Mouse (Mus musculus) heart, embryonic 11.5 days (tissue): ENCODE data around the gene Lonp2. TPM values are rescaled to one million over a fixed set of nuclear protein-coding genes. Genes with fewer than 3 reads are reported as not detected.

Source experiments
- ATAC-seq: fragments of 200-750 bp; cut with Nextera tagmentation; replicated peaks from 2 replicates; pipeline ENCODE4 v1.8.0; 2017; ENCODE audit warnings: moderate library complexity; ENCODE audit not compliant: insufficient number of reproducible peaks, low FRiP score, low TSS enrichment
- H3K27ac ChIP-seq: fragments of 300-500 bp; sonication (generic); 2 replicates; pipeline ENCODE4 v1.5.1; 2014; ENCODE audit warnings: mild to moderate bottlenecking, low read depth, low read length
- H3K27me3 ChIP-seq: fragments of 300-500 bp; sonication (generic); 2 replicates; pipeline ENCODE4 v1.6.1; 2014; ENCODE audit warnings: mild to moderate bottlenecking, low read length, mixed read lengths; ENCODE audit not compliant: control insufficient read depth, insufficient read depth
- H3K36me3 ChIP-seq: fragments of 300-500 bp; sonication (generic); 2 replicates; pipeline ENCODE4 v1.6.1; 2014; ENCODE audit warnings: mild to moderate bottlenecking, low read length, moderate library complexity, mixed read lengths; ENCODE audit not compliant: control insufficient read depth, insufficient read depth
- H3K4me1 ChIP-seq: fragments of 300-500 bp; sonication (generic); 2 replicates; pipeline ENCODE4 v1.6.1; 2014; ENCODE audit warnings: low read length; ENCODE audit not compliant: control insufficient read depth, insufficient read depth
- H3K4me2 ChIP-seq: fragments of 300-500 bp; sonication (generic); 2 replicates; pipeline ENCODE4 v1.6.1; 2014; ENCODE audit warnings: mild to moderate bottlenecking, moderate library complexity
- H3K4me3 ChIP-seq: fragments of 300-500 bp; sonication (generic); 2 replicates; pipeline ENCODE4 v1.5.1; 2014; ENCODE audit warnings: low read depth, low read length
- H3K9ac ChIP-seq: fragments of 300-500 bp; sonication (generic); 2 replicates; pipeline ENCODE4 v1.6.1; 2014; ENCODE audit warnings: mild to moderate bottlenecking, low read depth, low read length, moderate library complexity
- H3K9me3 ChIP-seq: fragments of 300-500 bp; sonication (generic); replicated peaks from 2 replicates; pipeline ENCODE4 v1.6.1; 2016; ENCODE audit warnings: low read length; ENCODE audit not compliant: control insufficient read depth
- WGBS: fragments of 180-500 bp; shearing (Covaris S2); extraction: QIAGEN DNeasy Blood & Tissue Kit; methylation state at CpG from one replicate; pipeline ENCODE4 v1.1.7; 2014; ENCODE audit not compliant: insufficient replicate concordance; 5-methylcytosine and 5-hydroxymethylcytosine counted together
- polyA plus RNA-seq: library from polyadenylated mRNA; unstranded; fragments of >200 nt; fragmentation: Nextera tagmentation; extraction: Ambion mirVana; gene quantifications from 2 replicates; pipeline ENCODE4 v1.2.1, GENCODE M21; 2014

Lonp2 gene
- polyA plus RNA-seq, 1 experiment from 2014 or later = 53.2 TPM

DNA sequence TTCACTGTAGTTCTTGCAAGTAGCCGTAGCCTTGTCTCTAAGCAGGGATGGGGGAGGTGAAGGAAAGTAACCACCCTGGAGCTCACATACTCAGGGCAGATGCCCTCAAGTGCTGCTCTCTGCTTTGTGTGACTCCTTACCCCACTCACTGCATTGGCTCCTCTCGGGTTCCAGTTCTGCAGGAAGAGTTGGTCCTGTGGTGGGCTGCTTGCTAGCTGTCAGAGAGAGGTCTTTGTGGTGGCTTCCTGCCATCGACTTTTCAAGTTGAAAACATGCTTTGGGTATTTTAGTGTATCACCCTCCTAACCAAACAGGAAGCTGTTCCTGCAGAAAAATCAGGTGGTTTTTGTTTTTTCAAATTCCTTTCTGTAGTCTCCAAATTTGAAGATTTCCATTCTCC, 62.8 kb downstream of the Lonp2 start:
- Histone ChIP-seq H3K27me3 (no peaks in the 10 kb centered on the region), H3K36me3 (no peaks in the 10 kb centered on the region; the same call in 1 of the 2 replicates), H3K27ac (no peak overlapping the region), H3K9ac (no peak overlapping the region), H3K4me2 (no peak overlapping the region), H3K4me1 (no peaks in the 10 kb centered on the region), H3K4me3 (no peak overlapping the region), H3K9me3 (no peaks in the 10 kb centered on the region)
- WGBS = 71% methylated on average over 3 of the region's 3 CpGs
- ATAC-seq = no peak

DNA sequence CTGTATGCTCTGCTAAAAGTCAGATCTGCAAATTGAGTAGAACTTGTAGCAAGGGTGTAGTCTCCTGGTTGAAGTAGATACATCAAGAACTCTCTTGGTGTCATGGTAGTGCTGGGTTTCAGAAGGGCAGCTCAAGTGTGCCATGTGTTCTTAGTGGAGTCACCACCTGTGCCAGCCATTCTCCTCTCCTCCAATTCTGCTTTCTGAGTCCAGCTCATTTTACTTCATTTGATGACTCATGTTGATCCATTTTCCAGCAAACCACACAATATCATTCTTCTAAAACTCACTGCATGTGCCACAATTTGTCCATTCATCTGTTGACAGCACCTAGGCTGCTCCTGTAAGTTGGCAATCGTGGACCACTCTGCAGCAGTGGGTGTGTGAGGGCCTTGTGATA, 68.3 kb downstream of the Lonp2 start:
- no peak overlapping the region for H3K9ac ChIP-seq
- H3K27ac ChIP-seq = no peak overlapping the region
- H3K9me3 ChIP-seq = no peaks in the 10 kb centered on the region
- WGBS = 78% methylated on average over 1 of the region's 1 CpGs
- H3K4me1 ChIP-seq = no peaks in the 10 kb centered on the region
- H3K4me2 ChIP-seq = no peak overlapping the region
- H3K27me3 ChIP-seq = no peaks in the 10 kb centered on the region
- H3K36me3 ChIP-seq = no peaks in the 10 kb centered on the region; the same call in 1 of the 2 replicates
- no peak overlapping the region for H3K4me3 ChIP-seq
- ATAC-seq = no peak

DNA sequence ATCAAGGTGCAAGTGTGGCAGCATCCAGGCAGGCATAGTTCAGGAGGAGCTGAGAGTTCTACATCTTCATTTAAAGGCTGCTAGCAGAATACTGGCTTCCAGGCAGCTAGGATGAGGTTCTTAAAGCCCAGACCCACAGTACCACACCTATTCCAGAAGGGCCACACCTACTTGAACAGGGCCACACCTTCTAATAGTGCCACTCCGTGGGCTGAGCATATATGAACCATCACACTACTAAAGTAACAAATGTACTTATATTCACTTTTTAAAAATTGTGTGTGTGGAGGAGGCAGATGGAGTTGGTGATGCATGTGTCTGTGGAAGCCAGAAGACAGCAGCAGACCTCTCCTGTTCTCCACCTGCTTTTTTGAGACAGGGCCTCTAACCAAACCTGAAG, 70.2 kb downstream of the Lonp2 start:
- WGBS = 86% methylated on average over 1 of the region's 1 CpGs
- Histone ChIP-seq H3K4me2 (no peak overlapping the region), H3K9ac (no peak overlapping the region), H3K27me3 (no peaks in the 10 kb centered on the region), H3K4me3 (no peak overlapping the region), H3K4me1 (peaks cover 2% of the 10 kb centered on the region; the same call in 1 of the 2 replicates), H3K9me3 (no peaks in the 10 kb centered on the region), H3K36me3 (no peaks in the 10 kb centered on the region; the same call in 1 of the 2 replicates), H3K27ac (no peak overlapping the region)
- no peak for ATAC-seq

DNA sequence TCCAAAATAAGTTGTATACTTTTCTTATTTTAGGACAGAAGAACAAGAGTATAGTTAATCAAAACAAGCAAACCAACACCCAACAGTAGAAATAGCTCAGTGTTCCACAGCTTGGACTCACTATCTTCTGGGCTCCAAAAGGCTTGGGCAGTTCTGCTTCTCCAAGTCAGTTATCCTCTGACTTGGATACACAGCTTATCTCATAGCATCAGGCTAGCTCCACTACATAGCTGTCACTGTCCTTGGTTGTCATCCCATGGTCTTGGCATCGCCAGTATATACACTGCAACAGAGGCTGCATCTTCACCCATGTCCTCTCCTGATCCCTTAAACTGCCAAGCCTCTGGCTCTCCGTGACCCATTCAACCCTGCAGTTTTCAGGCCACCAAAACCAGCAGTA, 71.9 kb downstream of the Lonp2 start:
- Histone ChIP-seq H3K36me3 (no peaks in the 10 kb centered on the region), H3K4me3 (no peak overlapping the region), H3K27me3 (no peaks in the 10 kb centered on the region), H3K4me1 (peaks cover 5% of the 10 kb centered on the region; the same call in 1 of the 2 replicates), H3K27ac (no peak overlapping the region), H3K4me2 (no peak overlapping the region), H3K9me3 (no peaks in the 10 kb centered on the region), H3K9ac (no peak overlapping the region)
- WGBS = 77% methylated on average over 2 of the region's 2 CpGs
- no peak for ATAC-seq

DNA sequence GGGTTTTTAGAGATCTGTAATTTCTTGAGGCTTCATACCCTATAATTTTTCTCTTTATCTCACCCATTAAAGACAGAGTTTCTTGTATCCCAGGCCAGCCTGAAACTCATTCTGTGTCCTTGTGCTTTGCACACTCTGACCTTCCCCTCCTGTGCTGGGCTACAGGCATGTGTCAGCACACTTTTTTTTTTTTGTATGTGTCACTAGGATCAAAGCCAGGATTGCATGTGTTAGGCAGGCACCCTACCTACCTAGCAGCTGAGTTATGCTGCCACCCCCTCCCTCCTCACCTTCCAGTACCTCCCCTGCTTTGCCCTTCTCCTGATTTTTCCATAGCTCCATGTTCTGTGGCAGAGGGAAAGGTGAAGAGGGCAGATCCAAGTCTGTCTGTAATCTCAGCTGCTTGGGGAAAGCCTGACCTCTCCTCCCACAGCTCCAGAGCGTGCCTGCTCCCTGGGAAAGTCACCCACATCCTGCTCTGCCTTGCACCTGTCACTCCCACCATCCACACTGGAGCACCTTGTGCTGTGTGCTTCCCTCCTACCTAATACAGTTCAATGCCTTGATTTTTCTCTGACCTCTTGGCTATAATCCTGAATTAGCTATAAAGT, 75.1 kb downstream of the Lonp2 start:
- no peaks in the 10 kb centered on the region for H3K27me3 ChIP-seq
- peaks cover 5% of the 10 kb centered on the region; the same call in 1 of the 2 replicates for H3K4me1 ChIP-seq
- no peak overlapping the region for H3K27ac ChIP-seq
- no peaks in the 10 kb centered on the region for H3K36me3 ChIP-seq
- H3K9ac ChIP-seq = no peak overlapping the region
- no peaks in the 10 kb centered on the region for H3K9me3 ChIP-seq
- ATAC-seq = no peak
- no peak overlapping the region for H3K4me2 ChIP-seq
- 59% methylated on average over 1 of the region's 1 CpGs for WGBS
- no peak overlapping the region for H3K4me3 ChIP-seq

DNA sequence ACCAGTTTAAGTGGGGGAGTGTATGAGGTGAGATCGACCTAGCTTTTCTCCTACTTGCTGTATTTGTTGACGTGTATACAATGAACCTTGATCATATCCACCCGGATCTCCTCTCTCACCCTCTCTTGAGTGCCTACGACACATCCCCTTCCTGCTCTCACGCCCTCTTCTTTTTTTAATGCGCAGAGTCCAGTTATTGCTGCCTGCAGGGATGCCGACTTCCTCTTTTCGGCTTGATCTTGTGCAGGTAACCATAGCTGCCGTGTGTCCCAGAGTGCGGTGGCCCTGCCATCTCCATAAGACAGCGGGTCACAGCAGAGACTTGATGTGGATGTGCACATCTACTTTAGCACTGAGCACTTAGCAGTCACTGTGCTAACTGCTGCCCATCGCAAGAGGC, 75.6 kb downstream of the Lonp2 start:
- Histone ChIP-seq H3K4me1 (peaks cover 5% of the 10 kb centered on the region; the same call in 1 of the 2 replicates), H3K9me3 (no peaks in the 10 kb centered on the region), H3K27ac (no peak overlapping the region), H3K9ac (no peak overlapping the region), H3K4me3 (no peak overlapping the region), H3K36me3 (no peaks in the 10 kb centered on the region), H3K27me3 (no peaks in the 10 kb centered on the region), H3K4me2 (no peak overlapping the region)
- no peak for ATAC-seq
- 82% methylated on average over 12 of the region's 12 CpGs for WGBS

DNA sequence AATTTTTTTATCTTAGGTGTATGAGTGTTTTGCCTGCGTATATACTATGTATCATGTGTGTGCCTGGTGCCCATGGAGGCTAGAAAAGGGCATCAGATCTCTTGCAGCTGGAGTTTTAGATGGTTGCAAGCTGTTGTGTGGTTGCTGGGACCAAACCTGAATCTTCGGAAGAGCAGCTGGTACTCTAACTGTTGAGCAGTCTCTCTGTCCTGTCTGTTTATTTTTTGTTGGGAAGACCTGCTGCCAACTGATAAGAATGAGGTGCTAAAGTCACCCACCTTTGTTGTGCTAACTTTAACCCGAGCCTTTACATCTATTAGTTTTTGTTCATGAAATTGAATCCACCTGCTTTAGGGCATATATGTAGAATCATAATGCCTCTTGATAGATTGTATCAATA, 78.6 kb downstream of the Lonp2 start:
- Histone ChIP-seq H3K9me3 (no peaks in the 10 kb centered on the region), H3K27ac (no peak overlapping the region), H3K4me3 (no peak overlapping the region), H3K27me3 (no peaks in the 10 kb centered on the region), H3K4me2 (no peak overlapping the region), H3K9ac (no peak overlapping the region), H3K4me1 (peaks cover 5% of the 10 kb centered on the region; the same call in 1 of the 2 replicates), H3K36me3 (no peaks in the 10 kb centered on the region)
- ATAC-seq = no peak
- 72% methylated on average over 3 of the region's 3 CpGs for WGBS

DNA sequence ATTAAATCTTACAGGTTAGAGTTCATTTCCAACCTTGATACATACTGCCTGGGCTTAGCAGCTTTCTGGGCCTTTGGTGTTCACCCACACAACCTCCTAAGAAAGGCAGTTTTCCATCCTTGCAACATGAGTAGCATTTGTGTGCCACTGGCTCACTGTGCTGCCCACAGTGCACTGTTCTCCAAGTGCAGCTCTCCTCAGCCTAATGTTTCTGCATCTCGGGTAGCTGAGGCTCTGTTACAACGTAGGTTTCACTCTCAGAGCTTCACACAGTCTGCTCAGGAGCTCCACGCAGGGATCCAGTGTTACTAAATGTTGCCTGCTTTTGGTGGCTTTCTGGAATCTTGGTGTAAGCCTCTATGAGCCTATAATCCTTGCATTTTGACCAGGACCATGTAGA, 81.5 kb downstream of the Lonp2 start:
- Histone ChIP-seq H3K9ac (no peak overlapping the region), H3K27me3 (no peaks in the 10 kb centered on the region), H3K9me3 (no peaks in the 10 kb centered on the region), H3K27ac (no peak overlapping the region), H3K4me2 (no peak overlapping the region), H3K4me1 (no peaks in the 10 kb centered on the region), H3K36me3 (no peaks in the 10 kb centered on the region; the same call in 1 of the 2 replicates), H3K4me3 (no peak overlapping the region)
- 75% methylated on average over 3 of the region's 3 CpGs for WGBS
- ATAC-seq = no peak

DNA sequence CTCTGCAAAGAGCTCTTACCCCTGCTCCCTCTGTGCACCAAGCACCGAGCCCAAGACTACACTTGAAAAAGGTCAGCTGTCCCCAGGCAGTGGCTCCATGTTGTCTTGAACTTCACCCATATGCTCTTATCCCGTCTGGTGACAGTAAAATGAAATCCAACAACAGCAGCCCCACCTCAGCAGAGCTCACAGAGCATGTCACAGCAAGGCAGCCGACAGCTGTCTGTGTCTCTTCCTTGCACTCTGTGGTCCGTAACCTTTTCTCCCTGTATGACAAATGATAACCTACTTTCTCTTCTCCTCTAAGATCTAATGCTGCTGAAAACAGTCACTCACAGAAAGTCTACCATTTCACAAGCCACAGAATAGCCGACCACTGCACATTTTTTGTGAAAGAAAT, 82.9 kb downstream of the Lonp2 start:
- H3K4me1 ChIP-seq = no peaks in the 10 kb centered on the region
- H3K9ac ChIP-seq = no peak overlapping the region
- no peaks in the 10 kb centered on the region for H3K9me3 ChIP-seq
- no peak overlapping the region for H3K27ac ChIP-seq
- ATAC-seq = no peak
- WGBS = 81% methylated on average over 5 of the region's 5 CpGs
- H3K27me3 ChIP-seq = no peaks in the 10 kb centered on the region
- no peak overlapping the region for H3K4me2 ChIP-seq
- H3K4me3 ChIP-seq = no peak overlapping the region
- H3K36me3 ChIP-seq = no peaks in the 10 kb centered on the region; the same call in 1 of the 2 replicates
